Mouse (Mus musculus) retina, embryonic 14.5 days (tissue): Measurements from ENCODE around the gene Tcf21.

ENCODE experiments used
- DNase-seq: peaks from one replicate; pipeline ENCODE4 v3.0.0-alpha.2; 2015; ENCODE audit warnings: low spot score

Gene Tcf21

GRCm38 (mm10) chr10:22819871-22820590 lies at the start of gene Tcf21:
Gene Tcf21 (minus strand): TSS chr10:22820174.
- DNase-seq = peak; percentile 48

- peak; percentile 51 for DNase-seq
Measured at GRCm38 (mm10) chr10:22868386-22868918, 48.5 kb upstream of the Tcf21 start.

- no peak for DNase-seq
Measured at GRCm38 (mm10) chr10:22867210-22867609, 47.2 kb upstream of the Tcf21 start.

- DNase-seq = no peak
Measured at GRCm38 (mm10) chr10:22858111-22858510, 38.1 kb upstream of the Tcf21 start.

- DNase-seq = no peak
Measured at GRCm38 (mm10) chr10:22854330-22854729, 34.4 kb upstream of the Tcf21 start.

- no peak for DNase-seq
Measured at GRCm38 (mm10) chr10:22845351-22845750, 25.4 kb upstream of the Tcf21 start.

- no peak for DNase-seq
Measured at GRCm38 (mm10) chr10:22844731-22845130, 24.8 kb upstream of the Tcf21 start.

- DNase-seq = peak; percentile 33
Measured at GRCm38 (mm10) chr10:22843440-22844361, 23.7 kb upstream of the Tcf21 start.

- DNase-seq = peak; percentile 32
Measured at GRCm38 (mm10) chr10:22842781-22843439, 22.9 kb upstream of the Tcf21 start.

GRCm38 (mm10) chr10:22842113-22842512 lies 22.1 kb upstream of the Tcf21 start:
- DNase-seq = no peak

GRCm38 (mm10) chr10:22826244-22826643 lies 6.3 kb upstream of the Tcf21 start:
- DNase-seq = no peak

- no peak for DNase-seq
Measured at GRCm38 (mm10) chr10:22822896-22823295, 2.9 kb upstream of the Tcf21 start.

GRCm38 (mm10) chr10:22822486-22822885 lies 2.5 kb upstream of the Tcf21 start:
- DNase-seq = no peak

GRCm38 (mm10) chr10:22821709-22822108 lies 1.7 kb upstream of the Tcf21 start:
- peak; percentile 31 for DNase-seq

GRCm38 (mm10) chr10:22821267-22821666 lies 1.3 kb upstream of the Tcf21 start:
- peak; percentile 19 for DNase-seq

- DNase-seq = no peak
Measured at GRCm38 (mm10) chr10:22820841-22821240, 867 bp upstream of the Tcf21 start.

- DNase-seq = peak; percentile 39
Measured at GRCm38 (mm10) chr10:22819239-22819870, 619 bp downstream of the Tcf21 start.

- DNase-seq = peak; percentile 53
Measured at GRCm38 (mm10) chr10:22818600-22819238, 1.3 kb downstream of the Tcf21 start.

GRCm38 (mm10) chr10:22817976-22818375 lies 2.0 kb downstream of the Tcf21 start:
- DNase-seq = no peak

- DNase-seq = no peak
Measured at GRCm38 (mm10) chr10:22817561-22817960, 2.4 kb downstream of the Tcf21 start.

- DNase-seq = peak; percentile 50
Measured at GRCm38 (mm10) chr10:22816237-22816762, 3.7 kb downstream of the Tcf21 start.
